Mouse (Mus musculus): ENCODE measurements around the gene Cphx3. TPM values are rescaled to one million over a fixed set of nuclear protein-coding genes. Genes with fewer than 3 reads are reported as not detected.
"Not testable (repeated sequence)": the region's sequence is repeated elsewhere in the genome, so short reads cannot be mapped to it uniquely, and the experiment has no call there.

The Cphx3 gene
- polyA plus RNA-seq, 1 experiment from 2014 or later, result not detected

GRCm38 (mm10) chr14:26076620-26077390 is 5.3 kb upstream of the Cphx3 start:
- not testable (repeated sequence) for H3K4me3 ChIP-seq (replicated peaks); H3K4me1 ChIP-seq (replicated peaks); H3K9ac ChIP-seq (replicated peaks); ATAC-seq (ENCODE audit: insufficient number of reproducible peaks, insufficient read depth, low FRiP score, low TSS enrichment, low read depth); H3K4me2 ChIP-seq; H3K27me3 ChIP-seq; H3K27ac ChIP-seq; H3K9me3 ChIP-seq; H3K36me3 ChIP-seq
- no CpG with 5 or more reads among the region's 5 CpGs for WGBS

GRCm38 (mm10) chr14:26081216-26081615 is 881 bp upstream of the Cphx3 start, which contains the start of gene Cphx2:
Gene Cphx2, plus strand, starts transcription at chr14:26081516.
- ATAC-seq (ENCODE audit: insufficient number of reproducible peaks, insufficient read depth, low FRiP score, low TSS enrichment, low read depth); H3K27ac ChIP-seq; H3K36me3 ChIP-seq; H3K9me3 ChIP-seq; H3K4me1 ChIP-seq (replicated peaks); H3K4me2 ChIP-seq; H3K4me3 ChIP-seq (replicated peaks); H3K27me3 ChIP-seq; H3K9ac ChIP-seq (replicated peaks): not testable (repeated sequence)
- WGBS, result no CpG with 5 or more reads among the region's 6 CpGs

GRCm38 (mm10) chr14:26097622-26098021 is 15.5 kb downstream of the Cphx3 start:
- not testable (repeated sequence) for H3K9me3 ChIP-seq; H3K4me1 ChIP-seq (replicated peaks); H3K36me3 ChIP-seq; H3K4me3 ChIP-seq (replicated peaks); H3K4me2 ChIP-seq; H3K27me3 ChIP-seq; ATAC-seq (ENCODE audit: insufficient number of reproducible peaks, insufficient read depth, low FRiP score, low TSS enrichment, low read depth); H3K27ac ChIP-seq; H3K9ac ChIP-seq (replicated peaks)
- no CpG with 5 or more reads among the region's 3 CpGs for WGBS

GRCm38 (mm10) chr14:26118150-26118549 is 36.1 kb downstream of the Cphx3 start, which contains the start of gene Duxbl2:
Gene Duxbl2, plus strand, starts transcription at chr14:26118349.
- peak; percentile 26; the same call in 1 of the 2 replicates for ATAC-seq (ENCODE audit: insufficient number of reproducible peaks, insufficient read depth, low FRiP score, low TSS enrichment, low read depth)
- not testable (repeated sequence) for H3K4me2 ChIP-seq; H3K27me3 ChIP-seq; H3K27ac ChIP-seq; H3K4me1 ChIP-seq (replicated peaks); H3K9ac ChIP-seq (replicated peaks); H3K9me3 ChIP-seq; H3K4me3 ChIP-seq (replicated peaks); H3K36me3 ChIP-seq
- no CpG with 5 or more reads among the region's 7 CpGs for WGBS

GRCm38 (mm10) chr14:26118550-26119000 is 36.5 kb downstream of the Cphx3 start:
- no CpG with 5 or more reads among the region's 18 CpGs for WGBS
- not testable (repeated sequence) for H3K9ac ChIP-seq (replicated peaks); H3K36me3 ChIP-seq; H3K4me2 ChIP-seq; H3K27ac ChIP-seq; H3K4me3 ChIP-seq (replicated peaks); H3K27me3 ChIP-seq; H3K9me3 ChIP-seq; H3K4me1 ChIP-seq (replicated peaks)
- peak; percentile 85 for ATAC-seq (ENCODE audit: insufficient number of reproducible peaks, insufficient read depth, low FRiP score, low TSS enrichment, low read depth)

GRCm38 (mm10) chr14:26119095-26119494 is 37.0 kb downstream of the Cphx3 start:
- not testable (repeated sequence) for H3K36me3 ChIP-seq; H3K9ac ChIP-seq (replicated peaks); H3K4me3 ChIP-seq (replicated peaks); H3K27me3 ChIP-seq; H3K27ac ChIP-seq; H3K9me3 ChIP-seq; ATAC-seq (ENCODE audit: insufficient number of reproducible peaks, insufficient read depth, low FRiP score, low TSS enrichment, low read depth); H3K4me1 ChIP-seq (replicated peaks); H3K4me2 ChIP-seq
- no CpG with 5 or more reads among the region's 7 CpGs for WGBS

- H3K27me3 ChIP-seq; H3K4me3 ChIP-seq (replicated peaks); H3K4me2 ChIP-seq; H3K36me3 ChIP-seq; H3K27ac ChIP-seq; H3K4me1 ChIP-seq (replicated peaks); H3K9me3 ChIP-seq; ATAC-seq (ENCODE audit: insufficient number of reproducible peaks, insufficient read depth, low FRiP score, low TSS enrichment, low read depth); H3K9ac ChIP-seq (replicated peaks): not testable (repeated sequence)
- WGBS, result no CpG with 5 or more reads among the region's 2 CpGs
These were observed 65.0 kb downstream of the Cphx3 start for GRCm38 (mm10) chr14:26147095-26147494.

- no CpG with 5 or more reads among the region's 7 CpGs for WGBS
- H3K4me1 ChIP-seq (replicated peaks); H3K27ac ChIP-seq; H3K27me3 ChIP-seq; ATAC-seq (ENCODE audit: insufficient number of reproducible peaks, insufficient read depth, low FRiP score, low TSS enrichment, low read depth); H3K4me2 ChIP-seq; H3K4me3 ChIP-seq (replicated peaks); H3K9me3 ChIP-seq; H3K36me3 ChIP-seq; H3K9ac ChIP-seq (replicated peaks): not testable (repeated sequence)
These were observed 73.9 kb downstream of the Cphx3 start for GRCm38 (mm10) chr14:26156032-26156431.

GRCm38 (mm10) chr14:26161156-26161555 is 79.1 kb downstream of the Cphx3 start:
- not testable (repeated sequence) for H3K9me3 ChIP-seq; H3K4me2 ChIP-seq; ATAC-seq (ENCODE audit: insufficient number of reproducible peaks, insufficient read depth, low FRiP score, low TSS enrichment, low read depth); H3K27me3 ChIP-seq; H3K27ac ChIP-seq; H3K9ac ChIP-seq (replicated peaks); H3K4me3 ChIP-seq (replicated peaks); H3K36me3 ChIP-seq; H3K4me1 ChIP-seq (replicated peaks)
- WGBS, result no CpG with 5 or more reads among the region's 9 CpGs

- H3K9ac ChIP-seq (replicated peaks); ATAC-seq (ENCODE audit: insufficient number of reproducible peaks, insufficient read depth, low FRiP score, low TSS enrichment, low read depth); H3K4me2 ChIP-seq; H3K27ac ChIP-seq; H3K4me1 ChIP-seq (replicated peaks); H3K36me3 ChIP-seq; H3K27me3 ChIP-seq; H3K4me3 ChIP-seq (replicated peaks); H3K9me3 ChIP-seq: not testable (repeated sequence)
- no CpG with 5 or more reads among the region's 5 CpGs for WGBS
These were observed 80.3 kb downstream of the Cphx3 start for GRCm38 (mm10) chr14:26162423-26162822.

GRCm38 (mm10) chr14:26165266-26165665 is 83.2 kb downstream of the Cphx3 start:
- WGBS, result no CpG with 5 or more reads among the region's 12 CpGs
- not testable (repeated sequence) for H3K9ac ChIP-seq (replicated peaks); H3K4me2 ChIP-seq; H3K9me3 ChIP-seq; H3K4me3 ChIP-seq (replicated peaks); H3K27me3 ChIP-seq; H3K27ac ChIP-seq; ATAC-seq (ENCODE audit: insufficient number of reproducible peaks, insufficient read depth, low FRiP score, low TSS enrichment, low read depth); H3K4me1 ChIP-seq (replicated peaks); H3K36me3 ChIP-seq

- not testable (repeated sequence) for H3K4me1 ChIP-seq (replicated peaks); ATAC-seq (ENCODE audit: insufficient number of reproducible peaks, insufficient read depth, low FRiP score, low TSS enrichment, low read depth); H3K27me3 ChIP-seq; H3K36me3 ChIP-seq; H3K4me2 ChIP-seq; H3K9me3 ChIP-seq; H3K9ac ChIP-seq (replicated peaks); H3K27ac ChIP-seq; H3K4me3 ChIP-seq (replicated peaks)
- no CpG with 5 or more reads among the region's 3 CpGs for WGBS
These were observed 91.9 kb downstream of the Cphx3 start for GRCm38 (mm10) chr14:26173955-26174354.

Data from limb, embryonic 12.5 days (tissue).